Mouse (Mus musculus) left cerebral cortex, adult 2 months (tissue): ENCODE measurements around the gene Tfap2e. TPM values are rescaled to one million over a fixed set of nuclear protein-coding genes. Genes with fewer than 3 reads are reported as not detected.

Source experiments
- DNase-seq, 2 experiments: peaks; one replicate each; pipeline ENCODE4 v3.0.0; 2021 to 2022; ENCODE audit warnings: low spot score in 2 of 2, mixed read lengths in 1 of 2; ENCODE audit errors: extremely low spot score in 1 of 2
- H3K27ac ChIP-seq: fragments of 200-600 bp; 2 replicates; pipeline ENCODE4 v1.8.1; 2022
- H3K4me3 ChIP-seq: fragments of 200-600 bp; 2 replicates; pipeline ENCODE4 v1.8.1; 2022
- CTCF ChIP-seq: fragments of 200-600 bp; IDR thresholded peaks from 2 replicates; pipeline ENCODE4 v1.8.1; 2022; ENCODE audit warnings: antibody characterized with exemption, mild to moderate bottlenecking, moderate library complexity
- intact Hi-C: fragments of 180-260 bp; cut with DNase I; formaldehyde crosslinking; loops from one replicate; pipeline ENCODE4 v1.15.1; 2025
- long read RNA-seq, 2 experiments: library from polyadenylated mRNA; stranded (forward); transcript quantifications; one replicate each; pipeline ENCODE4 v2.0.0; 2021; ENCODE audit warnings: borderline mapping rate in 2 of 2
- total RNA-seq, 2 experiments: library from RNA; stranded (reverse); gene quantifications; 2 replicates each; pipeline ENCODE4 v1.2.3; 2021

Gene Tfap2e
- not detected for total RNA-seq
- long read RNA-seq, experiment 1 = 0 reads
- long read RNA-seq, experiment 2 = 0 reads

GRCm38 (mm10) chr4:126736001-126736414, at the start of gene Tfap2e:
Gene Tfap2e (minus strand): TSS chr4:126736240.
- no peak for DNase-seq
- no peak within 1 kb of the TSS for H3K4me3 ChIP-seq
- no peak within 1 kb of the TSS for H3K27ac ChIP-seq
- no peak for TF ChIP-seq CTCF
- intact Hi-C loops = no loop called here

- H3K27ac ChIP-seq = peak overlapping the region; percentile 12; the same call in 1 of the 2 replicates
- TF ChIP-seq CTCF = no peak
- H3K4me3 ChIP-seq = no peak overlapping the region
- DNase-seq = peak; percentile 31 to 52
- intact Hi-C loops = loop anchor here (5.0 kb wide), 1 partner anchor 39 kb away; no protein-coding TSS in a partner anchor
Observed at GRCm38 (mm10) chr4:126782996-126783395, 47.0 kb upstream of the Tfap2e start.

- H3K27ac ChIP-seq = peak overlapping the region; percentile 12; the same call in 1 of the 2 replicates
- intact Hi-C loops = loop anchor here (5.0 kb wide), 1 partner anchor 40 kb away; no protein-coding TSS in a partner anchor
- TF ChIP-seq CTCF = no peak
- DNase-seq = no peak
- H3K4me3 ChIP-seq = no peak overlapping the region
Observed at GRCm38 (mm10) chr4:126782512-126782911, 46.5 kb upstream of the Tfap2e start.

DNA sequence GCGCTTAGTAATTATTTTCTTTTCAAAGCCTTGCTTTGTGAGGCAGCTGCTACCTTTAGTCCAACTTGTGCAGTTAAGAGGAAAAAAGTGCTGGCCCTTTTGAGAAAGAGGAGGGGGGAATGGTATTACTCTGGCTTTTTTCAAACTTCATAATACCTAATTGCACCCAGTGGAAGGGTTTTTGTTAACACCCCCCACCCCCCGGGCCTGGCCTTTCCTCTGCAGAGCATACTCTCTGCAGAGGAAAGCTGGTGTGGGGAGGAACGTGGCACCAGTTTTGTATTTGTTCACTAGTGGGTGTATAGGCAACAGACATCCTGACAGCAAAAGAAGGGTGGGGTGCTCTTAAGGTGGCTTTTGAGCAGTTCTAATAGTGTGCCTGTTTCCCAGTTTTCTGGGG, 45.8 kb upstream of the Tfap2e start:
- Histone ChIP-seq H3K4me3 (no peak overlapping the region), H3K27ac (no peak overlapping the region; the same call in 1 of the 2 replicates)
- DNase-seq = no peak
- no peak for TF ChIP-seq CTCF
- intact Hi-C loops = loop anchor here (5.0 kb wide), 1 partner anchor 40 kb away; no protein-coding TSS in a partner anchor

GRCm38 (mm10) chr4:126779826-126780775, 44.1 kb upstream of the Tfap2e start:
- no peak for DNase-seq
- intact Hi-C loops = loop anchor here (1.0 to 5.0 kb wide), 2 partner anchors 28 to 42 kb away; no protein-coding TSS in a partner anchor
- H3K27ac ChIP-seq = peak overlapping the region; percentile 66
- TF ChIP-seq CTCF = no peak
- H3K4me3 ChIP-seq = peak overlapping the region; percentile 2

DNA sequence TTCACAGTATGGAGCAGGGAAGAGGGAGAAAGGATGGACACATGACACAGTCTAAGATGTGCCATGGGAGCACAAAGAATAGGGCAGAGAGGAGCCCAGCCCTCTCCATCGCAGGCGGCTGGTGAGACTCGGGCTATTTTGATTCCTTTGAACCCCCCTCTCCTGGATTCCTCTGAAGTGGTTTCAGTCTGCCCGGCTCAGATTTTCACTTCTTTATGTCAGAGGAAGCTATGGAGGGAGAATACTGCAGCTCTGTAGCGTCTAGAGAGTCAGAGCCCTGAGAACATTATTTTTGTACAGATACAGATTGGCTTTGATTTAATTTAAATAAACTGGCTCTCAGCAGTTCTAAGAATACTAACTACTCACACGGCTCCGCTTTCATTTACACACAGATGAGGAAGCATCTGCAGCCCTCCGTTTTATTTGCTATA, 43.1 kb upstream of the Tfap2e start:
- Histone ChIP-seq H3K27ac (peak overlapping the region; percentile 66), H3K4me3 (peak overlapping the region; percentile 2)
- TF ChIP-seq CTCF = no peak
- DNase-seq = no peak
- intact Hi-C loops = loop anchor here (1.0 kb wide), 1 partner anchor 27 kb away; no protein-coding TSS in a partner anchor

DNA sequence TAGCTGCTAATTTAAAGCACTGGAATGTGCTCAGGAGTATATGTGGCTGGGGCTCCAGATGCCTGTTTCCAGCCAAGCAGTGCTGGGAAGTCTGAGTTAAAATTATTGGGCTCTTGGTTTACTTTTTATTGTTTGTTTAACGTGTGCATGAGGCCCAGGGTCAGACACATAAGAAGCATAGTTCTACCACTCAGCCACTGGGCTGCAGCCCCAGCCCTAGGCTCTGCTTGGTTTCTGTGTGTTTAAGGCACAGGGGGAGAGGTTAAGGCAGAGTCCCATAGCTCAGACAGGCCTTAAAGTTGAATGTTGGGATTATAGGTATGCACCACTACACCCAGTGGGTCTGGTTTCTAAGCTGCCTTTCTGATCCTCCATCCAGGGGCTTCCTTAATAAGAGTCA, 39.1 kb upstream of the Tfap2e start:
- Histone ChIP-seq H3K27ac (no peak overlapping the region), H3K4me3 (no peak overlapping the region)
- TF ChIP-seq CTCF = no peak
- intact Hi-C loops = no loop called here
- no peak for DNase-seq

DNA sequence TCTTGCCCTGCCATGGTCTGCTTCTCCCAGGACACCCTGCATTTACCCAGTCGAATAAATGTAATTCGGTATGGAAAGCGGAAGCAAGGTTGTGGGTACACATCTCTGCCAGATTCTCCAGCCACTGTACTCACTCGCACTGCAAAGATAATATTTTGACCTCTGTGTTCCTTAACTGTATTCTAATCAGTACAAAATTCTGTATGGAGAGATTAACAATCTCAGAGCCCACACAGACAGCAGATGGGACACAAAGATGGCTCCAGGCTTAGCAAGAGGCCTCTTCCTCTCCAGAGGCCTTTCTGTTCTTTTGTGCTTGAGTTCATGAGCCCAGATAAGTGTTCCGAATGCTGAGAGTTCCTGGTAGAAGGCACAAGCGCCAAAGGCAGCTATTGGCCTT, 37.8 kb upstream of the Tfap2e start:
- no peak overlapping the region for H3K4me3 ChIP-seq
- no peak for DNase-seq
- no peak overlapping the region for H3K27ac ChIP-seq
- intact Hi-C loops = no loop called here
- TF ChIP-seq CTCF = no peak

GRCm38 (mm10) chr4:126770831-126771230, 34.8 kb upstream of the Tfap2e start:
- no peak for TF ChIP-seq CTCF
- no peak overlapping the region for H3K27ac ChIP-seq
- H3K4me3 ChIP-seq = no peak overlapping the region
- no peak for DNase-seq
- intact Hi-C loops = no loop called here

GRCm38 (mm10) chr4:126769800-126770563, 33.9 kb upstream of the Tfap2e start:
- no peak for TF ChIP-seq CTCF
- intact Hi-C loops = no loop called here
- DNase-seq = no peak
- Histone ChIP-seq H3K4me3 (no peak overlapping the region), H3K27ac (no peak overlapping the region)

DNA sequence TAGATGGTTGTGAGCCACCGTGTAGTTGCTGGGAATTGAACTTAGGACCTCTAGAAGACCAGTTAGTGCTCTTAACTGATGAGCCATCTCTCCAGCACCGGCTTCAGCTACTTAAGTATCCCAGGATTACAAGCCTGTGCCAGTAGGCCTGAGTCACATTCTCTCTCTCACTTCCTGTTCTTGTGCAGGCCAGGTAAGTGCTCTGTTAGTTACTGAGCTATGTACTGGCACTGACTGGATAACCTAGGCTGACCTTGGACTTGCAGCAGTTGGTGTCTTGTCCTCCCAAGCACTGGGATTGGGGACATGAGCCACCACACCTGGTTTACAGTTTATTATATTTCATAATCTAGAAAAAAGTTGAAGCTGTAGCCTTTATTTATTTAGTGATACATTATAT, 27.4 kb upstream of the Tfap2e start:
- Histone ChIP-seq H3K4me3 (no peak overlapping the region), H3K27ac (no peak overlapping the region)
- intact Hi-C loops = no loop called here
- no peak for DNase-seq
- no peak for TF ChIP-seq CTCF
